Mouse (Mus musculus) layer of hippocampus, postnatal 36 days (tissue): ENCODE measurements at regions not wholly inside any gene's neighbourhood (a gene's known extent, or its start where the extent isn't known, plus 50 kb on each side); places are given as distances from the start of the nearest gene placed in this dataset.

Source experiments
- DNase-seq, 2 experiments: peaks; one replicate each; pipeline ENCODE4 v3.0.0; 2022

GRCm38 (mm10) chr7:36352761-36353160 is 345.2 kb upstream of the Tshz3 start:
- DNase-seq = no peak

GRCm38 (mm10) chr7:36350616-36351015 is 347.3 kb upstream of the Tshz3 start:
- DNase-seq = no peak

GRCm38 (mm10) chr7:36348195-36348594 is 349.7 kb upstream of the Tshz3 start:
- DNase-seq = no peak

GRCm38 (mm10) chr7:36334857-36335256 is 363.1 kb upstream of the Tshz3 start:
- no peak for DNase-seq

- DNase-seq = no peak
These were observed 363.8 kb upstream of the Tshz3 start for GRCm38 (mm10) chr7:36334091-36334490.

GRCm38 (mm10) chr7:36332633-36333032 is 365.3 kb upstream of the Tshz3 start:
- DNase-seq = peak in 1 of 2 experiments; percentile 18

GRCm38 (mm10) chr7:36328141-36328540 is 369.8 kb upstream of the Tshz3 start:
- no peak for DNase-seq

GRCm38 (mm10) chr7:36324035-36324434 is 373.9 kb upstream of the Tshz3 start:
- DNase-seq = no peak

GRCm38 (mm10) chr7:36322181-36322580 is 375.7 kb upstream of the Tshz3 start:
- no peak for DNase-seq

- DNase-seq = no peak
These were observed 380.3 kb upstream of the Tshz3 start for GRCm38 (mm10) chr7:36317466-36318212.

- DNase-seq = no peak
These were observed 384.2 kb upstream of the Tshz3 start for GRCm38 (mm10) chr7:36313751-36314150.

GRCm38 (mm10) chr7:36309761-36310605 is 387.9 kb upstream of the Tshz3 start:
- no peak for DNase-seq

GRCm38 (mm10) chr7:36308726-36309125 is 389.2 kb upstream of the Tshz3 start:
- no peak for DNase-seq

- DNase-seq = no peak
These were observed 389.8 kb upstream of the Tshz3 start for GRCm38 (mm10) chr7:36308106-36308620.

GRCm38 (mm10) chr7:36277275-36277674 is 420.6 kb upstream of the Tshz3 start:
- no peak for DNase-seq

GRCm38 (mm10) chr7:36268966-36269365 is 429.0 kb upstream of the Tshz3 start:
- DNase-seq = no peak

GRCm38 (mm10) chr7:36265163-36265823 is 432.6 kb upstream of the Tshz3 start:
- DNase-seq = peak; percentile 11

GRCm38 (mm10) chr7:36262124-36262710 is 435.7 kb upstream of the Tshz3 start:
- DNase-seq = no peak

- DNase-seq = no peak
These were observed 440.8 kb upstream of the Tshz3 start for GRCm38 (mm10) chr7:36257102-36257501.

GRCm38 (mm10) chr7:36247356-36247755 is 444.6 kb upstream of the Zfp507 start:
- DNase-seq = no peak

GRCm38 (mm10) chr7:36236673-36237072 is 433.9 kb upstream of the Zfp507 start:
- no peak for DNase-seq

GRCm38 (mm10) chr7:36229031-36229430 is 426.2 kb upstream of the Zfp507 start:
- no peak for DNase-seq

- no peak for DNase-seq
These were observed 421.6 kb upstream of the Zfp507 start for GRCm38 (mm10) chr7:36224416-36224815.
